ENCODE assay signal across 8 mouse cellular contexts in genomic region chr11:55031991-55032280, GRCm38 (mm10). TPM values are rescaled to one million over a fixed set of nuclear protein-coding genes. Genes with fewer than 3 reads are reported as not detected.
A peak's percentile ranks its signal among the peaks of the same experiment; 100 is the strongest.
DNase-seq lines count a peak whose midpoint lies in the region; ATAC-seq lines count a peak whose summit lies in the region.

No protein-coding gene starts in this region.

- no peak for ATAC-seq in kidney, embryonic 15.5 days (replicated peaks; ENCODE audit: low FRiP score)
- ATAC-seq in embryonic facial prominence, embryonic 14.5 days (ENCODE audit: low read depth): peak; percentile 26; the same call in 1 of the 2 replicates
- no peak for ATAC-seq in intestine, embryonic 15.5 days

- peak overlapping the region; percentile 75 for H3K4me3 ChIP-seq in kidney, embryonic 15.5 days (replicated peaks)
- peak overlapping the region; percentile 87 for H3K4me3 ChIP-seq in embryonic facial prominence, embryonic 14.5 days (ENCODE audit: low read depth, low read length)
- H3K4me3 ChIP-seq in intestine, embryonic 15.5 days (replicated peaks): peak overlapping the region; percentile 57

- H3K4me2 ChIP-seq in kidney, embryonic 15.5 days: peak overlapping the region; percentile 96
- H3K4me2 ChIP-seq in embryonic facial prominence, embryonic 14.5 days (ENCODE audit: low read depth, low read length): peak overlapping the region; percentile 72
- H3K4me2 ChIP-seq in intestine, embryonic 15.5 days (replicated peaks): peak overlapping the region; percentile 82

- no peaks in the 10 kb centered on the region for H3K27me3 ChIP-seq in kidney, embryonic 15.5 days
- H3K27me3 ChIP-seq in embryonic facial prominence, embryonic 14.5 days (replicated peaks; ENCODE audit: control insufficient read depth, insufficient read depth, low read length): no peaks in the 10 kb centered on the region
- H3K27me3 ChIP-seq in intestine, embryonic 15.5 days (replicated peaks): no peaks in the 10 kb centered on the region

- no peaks in the 10 kb centered on the region for H3K9me3 ChIP-seq in kidney, embryonic 15.5 days (replicated peaks)
- H3K9me3 ChIP-seq in embryonic facial prominence, embryonic 14.5 days (ENCODE audit: control insufficient read depth, low read length): no peaks in the 10 kb centered on the region
- no peaks in the 10 kb centered on the region for H3K9me3 ChIP-seq in intestine, embryonic 15.5 days

- H3K9ac ChIP-seq in kidney, embryonic 15.5 days: peak overlapping the region; percentile 72
- H3K9ac ChIP-seq in embryonic facial prominence, embryonic 14.5 days (ENCODE audit: low read depth, low read length): peak overlapping the region; percentile 87
- peak overlapping the region; percentile 61 for H3K9ac ChIP-seq in intestine, embryonic 15.5 days

- no peaks in the 10 kb centered on the region for H3K36me3 ChIP-seq in kidney, embryonic 15.5 days
- H3K36me3 ChIP-seq in embryonic facial prominence, embryonic 14.5 days (ENCODE audit: control insufficient read depth, insufficient read depth, low read length): no peaks in the 10 kb centered on the region
- no peaks in the 10 kb centered on the region for H3K36me3 ChIP-seq in intestine, embryonic 15.5 days

- 24% methylated on average over 2 of the region's 4 CpGs for WGBS in kidney, embryonic 15.5 days
- WGBS in embryonic facial prominence, embryonic 14.5 days: 0% methylated on average over 1 of the region's 4 CpGs
- 17% methylated on average over 2 of the region's 4 CpGs for WGBS in intestine, embryonic 15.5 days

- peak overlapping the region; percentile 72 for H3K27ac ChIP-seq in kidney, embryonic 15.5 days
- H3K27ac ChIP-seq in embryonic facial prominence, embryonic 14.5 days (replicated peaks; ENCODE audit: low read depth, low read length): peak overlapping the region; percentile 82
- peak overlapping the region; percentile 95 for H3K27ac ChIP-seq in intestine, embryonic 15.5 days

- peaks cover 59% of the 10 kb centered on the region for H3K4me1 ChIP-seq in kidney, embryonic 15.5 days
- peaks cover 43% of the 10 kb centered on the region for H3K4me1 ChIP-seq in embryonic facial prominence, embryonic 14.5 days (ENCODE audit: control insufficient read depth, insufficient read depth, low read length)
- H3K4me1 ChIP-seq in intestine, embryonic 15.5 days (replicated peaks): peaks cover 45% of the 10 kb centered on the region

- DNase-seq in kidney, postnatal 25 days: no peak
- DNase-seq in embryonic facial prominence, embryonic 14.5 days (ENCODE audit: low spot score): peak; percentile 79
- peak; percentile 43 for DNase-seq in neural tube, embryonic 10.5 days (ENCODE audit: extremely low spot score, low spot score)
- no peak for DNase-seq in right cerebral cortex, postnatal 14 days
- DNase-seq in left cerebral cortex, adult 8-10 months (ENCODE audit: low spot score in 2 of 2): no peak
- DNase-seq in gastrocnemius, postnatal 36 days: no peak

- intact Hi-C loops in gastrocnemius, postnatal 36 days (cut with DNase I): no loop called here

RNA-seq across cellular contexts. Expression of gene Anxa6, which starts 1.3 kb away (rescaled TPM):
- polyA plus RNA-seq in kidney, embryonic 15.5 days (2015; fragmentation: Nextera tagmentation; extraction: Ambion mirVana): 201 and 233 TPM in 2 replicates
- polyA plus RNA-seq in embryonic facial prominence, embryonic 14.5 days (2014; fragmentation: Nextera tagmentation; extraction: Ambion mirVana): 393 and 439 TPM in 2 replicates
- 261 and 262 TPM in 2 replicates for polyA plus RNA-seq in intestine, embryonic 15.5 days (2015; fragmentation: Nextera tagmentation; extraction: Ambion mirVana)
- 10 to 100 TPM; 81.9 to 92.8 (median 85.4) TPM for total RNA-seq in left cerebral cortex, adult 8-10 months (2022)
- 100 to 1,000 TPM; 168 to 176 TPM for total RNA-seq in gastrocnemius, postnatal 36 days (2021)

RNA-seq across cellular contexts. Expression of gene Ccdc69, which starts 46.0 kb away (rescaled TPM):
- polyA plus RNA-seq in kidney, embryonic 15.5 days (2015; fragmentation: Nextera tagmentation; extraction: Ambion mirVana): 3.2 and 3.3 TPM in 2 replicates
- 2.2 and 2.7 TPM in 2 replicates for polyA plus RNA-seq in embryonic facial prominence, embryonic 14.5 days (2014; fragmentation: Nextera tagmentation; extraction: Ambion mirVana)
- polyA plus RNA-seq in intestine, embryonic 15.5 days (2015; fragmentation: Nextera tagmentation; extraction: Ambion mirVana): 2.0 and 2.6 TPM in 2 replicates
- total RNA-seq in left cerebral cortex, adult 8-10 months (2022): under 1 TPM; 0.44 to 0.50 (median 0.47) TPM
- 1 to 10 TPM; 3.5 to 4.9 TPM for total RNA-seq in gastrocnemius, postnatal 36 days (2021)

Comparison
In these comparisons a context has a peak if more than half of its experiments do, and no peak if none do; other contexts are left out.
1. DNase-seq: peak in embryonic facial prominence, embryonic 14.5 days (single experiment) and neural tube, embryonic 10.5 days (single experiment); none in kidney, postnatal 25 days (0 of 2), right cerebral cortex, postnatal 14 days (single experiment), left cerebral cortex, adult 8-10 months (0 of 2) and gastrocnemius, postnatal 36 days (0 of 2).
2. Peak in every context shown above with its lines, with median percentiles within 50 percentile points of each other: H3K27ac ChIP-seq, H3K4me2 ChIP-seq, H3K4me3 ChIP-seq and H3K9ac ChIP-seq.